Mouse (Mus musculus) kidney, embryonic 16.5 days (tissue): ENCODE measurements at regions not wholly inside any gene's neighbourhood (a gene's known extent, or its start where the extent isn't known, plus 50 kb on each side); places are given as distances from the start of the nearest gene placed in this dataset.

ENCODE experiments used
- ATAC-seq: fragments of 200-750 bp; cut with Nextera tagmentation; 2 replicates; pipeline ENCODE4 v1.8.0; 2017; ENCODE audit warnings: moderate TSS enrichment; ENCODE audit not compliant: low FRiP score, low TSS enrichment
- H3K27ac ChIP-seq: fragments of 300-500 bp; sonication (generic); 2 replicates; pipeline ENCODE4 v1.5.1; 2014; ENCODE audit warnings: low read length
- H3K27me3 ChIP-seq: fragments of 300-500 bp; sonication (generic); 2 replicates; pipeline ENCODE4 v1.6.1; 2014; ENCODE audit warnings: low read length, control low read depth, mixed read lengths; ENCODE audit not compliant: insufficient read depth
- H3K36me3 ChIP-seq: fragments of 300-500 bp; sonication (generic); 2 replicates; pipeline ENCODE4 v1.6.1; 2014; ENCODE audit warnings: low read length, control low read depth, mixed read lengths; ENCODE audit not compliant: insufficient read depth
- H3K4me1 ChIP-seq: fragments of 300-500 bp; sonication (generic); 2 replicates; pipeline ENCODE4 v1.6.1; 2014; ENCODE audit warnings: low read length, control low read depth, mixed read lengths; ENCODE audit not compliant: insufficient read depth
- H3K4me2 ChIP-seq: fragments of 300-500 bp; sonication (generic); replicated peaks from 2 replicates; pipeline ENCODE4 v1.6.1; 2014; ENCODE audit warnings: low read depth, low read length
- H3K4me3 ChIP-seq: fragments of 300-500 bp; sonication (generic); 2 replicates; pipeline ENCODE4 v1.5.1; 2014; ENCODE audit warnings: mild to moderate bottlenecking, low read length
- H3K9ac ChIP-seq: fragments of 300-500 bp; sonication (generic); replicated peaks from 2 replicates; pipeline ENCODE4 v1.6.1; 2014; ENCODE audit warnings: low read length
- H3K9me3 ChIP-seq: fragments of 300-500 bp; sonication (generic); 2 replicates; pipeline ENCODE4 v1.6.1; 2016; ENCODE audit warnings: low read length, control low read depth
- WGBS: fragments of 180-500 bp; shearing (Covaris S2); extraction: QIAGEN DNeasy Blood & Tissue Kit; methylation state at CpG from one replicate; pipeline ENCODE4 v1.1.7; 2014; 5-methylcytosine and 5-hydroxymethylcytosine counted together

GRCm38 (mm10) chr6:17400147-17400546, 63.5 kb upstream of the Met start:
- WGBS, result 87% methylated on average over 2 of the region's 2 CpGs
- H3K4me3 ChIP-seq, result no peak overlapping the region
- no peaks in the 10 kb centered on the region for H3K36me3 ChIP-seq
- no peak overlapping the region for H3K9ac ChIP-seq
- ATAC-seq, result peak; percentile 54; the same call in 1 of the 2 replicates
- no peak overlapping the region for H3K27ac ChIP-seq
- no peaks in the 10 kb centered on the region for H3K4me1 ChIP-seq
- H3K4me2 ChIP-seq, result no peak overlapping the region
- no peaks in the 10 kb centered on the region for H3K9me3 ChIP-seq
- H3K27me3 ChIP-seq, result no peaks in the 10 kb centered on the region

DNA sequence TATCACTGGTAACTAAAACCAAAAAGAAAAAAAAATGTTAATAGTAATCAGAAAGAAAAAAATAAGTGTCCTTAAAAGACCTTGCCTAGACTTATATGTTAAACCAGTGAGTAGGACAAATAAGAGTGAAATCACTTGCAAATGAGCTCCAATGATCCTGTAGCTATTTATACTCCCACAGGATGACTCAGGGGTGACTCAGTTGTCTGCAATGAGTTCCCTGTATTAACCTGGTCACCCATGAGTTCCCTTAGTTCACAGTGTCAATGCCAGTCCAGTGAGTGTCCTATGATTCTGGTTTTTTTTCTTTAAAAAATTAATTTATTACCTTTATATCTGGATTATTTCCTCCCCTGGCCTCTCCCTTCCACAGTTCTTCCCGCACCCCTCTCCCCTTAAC, 55.5 kb upstream of the Met start:
- Histone ChIP-seq H3K4me1 (no peaks in the 10 kb centered on the region), H3K27me3 (no peaks in the 10 kb centered on the region), H3K36me3 (no peaks in the 10 kb centered on the region), H3K4me3 (no peak overlapping the region), H3K4me2 (no peak overlapping the region), H3K27ac (no peak overlapping the region), H3K9ac (no peak overlapping the region), H3K9me3 (no peaks in the 10 kb centered on the region)
- ATAC-seq, result no peak
- 82% methylated on average over 1 of the region's 1 CpGs for WGBS

DNA sequence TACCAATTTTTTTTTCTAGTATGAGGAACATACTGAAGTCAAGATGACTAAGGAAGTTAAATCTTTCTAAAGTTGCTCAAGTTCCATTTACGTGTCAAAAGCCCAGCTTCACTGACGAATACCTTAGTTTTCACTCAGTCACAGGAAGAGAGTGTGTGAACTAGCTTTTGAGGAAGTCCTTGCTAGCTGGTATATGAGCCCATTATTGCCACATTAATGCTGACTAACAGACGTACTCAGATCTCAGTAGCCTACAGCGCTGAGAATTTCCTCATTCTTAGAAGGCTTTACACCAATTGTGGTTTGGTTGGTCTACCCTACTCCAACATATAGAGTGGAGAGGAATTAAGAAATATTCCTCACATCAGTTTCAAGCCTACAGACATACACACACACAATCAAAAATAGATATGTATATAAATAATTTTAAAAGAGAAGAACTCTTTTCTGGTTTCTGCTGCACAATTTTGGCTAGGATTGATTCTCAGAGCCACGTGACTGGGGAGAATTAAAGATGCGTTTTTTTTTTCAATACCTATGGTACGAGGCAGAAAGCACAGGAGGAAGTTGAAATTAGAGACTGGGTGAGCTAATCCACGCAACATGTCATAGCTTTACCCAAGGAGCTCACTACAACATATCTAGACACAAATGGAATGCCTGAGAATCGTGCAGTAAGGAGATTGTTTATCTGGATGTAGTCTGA, 53.7 kb upstream of the Met start:
- no peaks in the 10 kb centered on the region for H3K9me3 ChIP-seq
- no peaks in the 10 kb centered on the region for H3K27me3 ChIP-seq
- ATAC-seq, result no peak
- no peak overlapping the region for H3K4me2 ChIP-seq
- no peak overlapping the region for H3K9ac ChIP-seq
- H3K4me3 ChIP-seq, result no peak overlapping the region
- no peaks in the 10 kb centered on the region for H3K36me3 ChIP-seq
- WGBS, result 70% methylated on average over 9 of the region's 9 CpGs
- H3K27ac ChIP-seq, result no peak overlapping the region
- no peaks in the 10 kb centered on the region for H3K4me1 ChIP-seq

- Histone ChIP-seq H3K36me3 (no peaks in the 10 kb centered on the region), H3K9me3 (no peaks in the 10 kb centered on the region), H3K4me3 (no peak overlapping the region), H3K4me2 (no peak overlapping the region), H3K4me1 (no peaks in the 10 kb centered on the region), H3K27me3 (no peaks in the 10 kb centered on the region), H3K9ac (no peak overlapping the region), H3K27ac (no peak overlapping the region)
- WGBS, result 75% methylated on average over 4 of the region's 4 CpGs
- no peak for ATAC-seq
Observed at GRCm38 (mm10) chr6:17410409-17410722, 53.2 kb upstream of the Met start.
